Mouse (Mus musculus) spleen, adult 2 months (tissue): ENCODE data around the gene Slc37a1.

Experiments used
- CTCF ChIP-seq: fragments of 200-500 bp; IDR thresholded peaks from 2 replicates; pipeline ENCODE4 v1.5.1; 2011; ENCODE audit warnings: mild to moderate bottlenecking, inconsistent platforms; ENCODE audit not compliant: insufficient read depth, insufficient read length, insufficient replicate concordance; ENCODE audit errors: extremely low read depth
- POLR2A ChIP-seq: fragments of 200-500 bp; IDR thresholded peaks from 2 replicates; pipeline ENCODE4 v1.6.1; 2011; ENCODE audit warnings: low read depth, low read length, inconsistent platforms

GRCm38 (mm10) chr17:31355792-31356502 lies 69.4 kb downstream of the Slc37a1 start:
- TF ChIP-seq CTCF = no peak
- TF ChIP-seq POLR2A = no peak
